Mouse (Mus musculus) stomach, embryonic 16.5 days (tissue): ENCODE measurements around the gene Gm10570. TPM values are rescaled to one million over a fixed set of nuclear protein-coding genes. Genes with fewer than 3 reads are reported as not detected.

Source experiments
- ATAC-seq: fragments of 200-750 bp; cut with Nextera tagmentation; 2 replicates; pipeline ENCODE4 v1.8.0; 2017; ENCODE audit warnings: moderate number of reproducible peaks, moderate TSS enrichment; ENCODE audit not compliant: insufficient read depth, low FRiP score
- H3K27ac ChIP-seq: fragments of 300-500 bp; sonication (generic); 2 replicates; pipeline ENCODE4 v1.5.1; 2014; ENCODE audit warnings: low read length
- H3K27me3 ChIP-seq: fragments of 300-500 bp; sonication (generic); 2 replicates; pipeline ENCODE4 v1.6.1; 2014; ENCODE audit warnings: low read length, control low read depth, mixed read lengths; ENCODE audit not compliant: control insufficient read depth, insufficient read depth
- H3K36me3 ChIP-seq: fragments of 300-500 bp; sonication (generic); 2 replicates; pipeline ENCODE4 v1.6.1; 2014; ENCODE audit warnings: low read length; ENCODE audit not compliant: control insufficient read depth, insufficient read depth
- H3K4me1 ChIP-seq: fragments of 300-500 bp; sonication (generic); 2 replicates; pipeline ENCODE4 v1.6.1; 2014; ENCODE audit warnings: low read length, control low read depth, mixed read lengths; ENCODE audit not compliant: control insufficient read depth, insufficient read depth
- H3K4me2 ChIP-seq: fragments of 300-500 bp; sonication (generic); 2 replicates; pipeline ENCODE4 v1.6.1; 2014; ENCODE audit warnings: low read depth, low read length, mixed read lengths
- H3K4me3 ChIP-seq: fragments of 300-500 bp; sonication (generic); replicated peaks from 2 replicates; pipeline ENCODE4 v1.5.1; 2014; ENCODE audit warnings: mild to moderate bottlenecking, low read length
- H3K9ac ChIP-seq: fragments of 300-500 bp; sonication (generic); 2 replicates; pipeline ENCODE4 v1.6.1; 2014; ENCODE audit warnings: low read length
- H3K9me3 ChIP-seq: fragments of 300-500 bp; sonication (generic); replicated peaks from 2 replicates; pipeline ENCODE4 v1.6.1; 2016; ENCODE audit warnings: low read length, control low read depth; ENCODE audit not compliant: control insufficient read depth
- WGBS: fragments of 180-500 bp; shearing (Covaris S2); extraction: QIAGEN DNeasy Blood & Tissue Kit; methylation state at CpG from one replicate; pipeline ENCODE4 v1.1.7; 2014; 5-methylcytosine and 5-hydroxymethylcytosine counted together
- polyA plus RNA-seq: library from polyadenylated mRNA; unstranded; fragments of >200 nt; fragmentation: Nextera tagmentation; extraction: Ambion mirVana; gene quantifications from 2 replicates; pipeline ENCODE4 v1.2.1, GENCODE M21; 2015

Gene Gm10570
- polyA plus RNA-seq, 1 experiment from 2014 or later, result not detected

DNA sequence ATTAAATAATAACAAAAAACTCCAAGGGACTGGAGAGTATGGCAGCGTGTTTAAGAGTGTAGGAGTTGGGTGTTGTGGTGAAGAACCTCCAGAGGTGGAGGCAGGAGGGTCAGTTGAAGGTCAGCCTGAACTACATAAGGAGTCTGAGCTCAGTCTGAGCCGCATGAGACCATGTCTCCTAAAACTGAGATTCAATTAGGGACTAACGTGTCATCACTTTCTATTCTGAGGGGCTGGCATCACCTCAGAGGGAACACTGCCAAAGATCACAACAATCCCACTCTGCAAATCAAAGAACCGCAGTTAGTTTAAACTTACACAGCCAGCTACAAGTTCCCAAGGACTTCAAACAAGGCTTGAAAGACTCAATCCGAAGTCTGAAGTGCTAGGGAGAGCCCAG, 15.1 kb upstream of the Gm10570 start:
- Histone ChIP-seq H3K27me3 (no peaks in the 10 kb centered on the region), H3K9me3 (no peaks in the 10 kb centered on the region), H3K4me1 (no peaks in the 10 kb centered on the region), H3K9ac (no peak overlapping the region), H3K36me3 (0 out of 2 replicates have a peak, but pooled peaks cover 12% of the 10 kb centered on the region), H3K27ac (no peak overlapping the region), H3K4me2 (no peak overlapping the region), H3K4me3 (no peak overlapping the region)
- WGBS, result 70% methylated on average over 5 of the region's 5 CpGs
- no peak for ATAC-seq

GRCm38 (mm10) chr4:130323165-130323564, 14.7 kb upstream of the Gm10570 start:
- no peak for ATAC-seq
- Histone ChIP-seq H3K36me3 (0 out of 2 replicates have a peak, but pooled peaks cover 12% of the 10 kb centered on the region), H3K4me1 (no peaks in the 10 kb centered on the region), H3K9ac (no peak overlapping the region), H3K27ac (no peak overlapping the region), H3K4me2 (no peak overlapping the region), H3K4me3 (no peak overlapping the region), H3K27me3 (no peaks in the 10 kb centered on the region), H3K9me3 (no peaks in the 10 kb centered on the region)
- 59% methylated on average over 1 of the region's 1 CpGs for WGBS

GRCm38 (mm10) chr4:130322567-130322966, 14.1 kb upstream of the Gm10570 start:
- no peak for ATAC-seq
- H3K36me3 ChIP-seq, result 0 out of 2 replicates have a peak, but pooled peaks cover 12% of the 10 kb centered on the region
- 75% methylated on average over 7 of the region's 7 CpGs for WGBS

DNA sequence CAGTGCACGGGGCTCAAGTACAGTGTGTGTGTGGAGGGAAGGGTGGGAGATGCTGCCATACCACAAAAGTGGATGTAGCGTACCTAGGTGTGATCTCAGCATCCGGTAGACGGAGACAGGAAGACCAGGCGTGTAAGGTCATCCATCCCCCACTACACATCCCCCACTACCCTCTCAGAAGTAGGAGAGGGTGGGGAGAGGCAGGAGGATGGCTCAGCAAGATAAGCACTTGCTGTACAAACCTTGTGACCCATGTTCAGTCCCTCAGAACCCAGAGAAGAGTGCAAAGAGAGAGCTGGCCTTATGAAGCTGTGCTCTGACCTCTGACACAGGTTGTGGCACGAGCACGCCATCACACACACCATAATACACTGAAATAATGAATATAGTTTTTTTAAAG, 13.2 kb upstream of the Gm10570 start:
- whole genome bisulfite sequencing, result 89% methylated on average over 7 of the region's 7 CpGs
- ATAC-seq, result no peak

More at GRCm38 (mm10) chr4:130322567-130322966, 14.1 kb upstream of the Gm10570 start:
- H3K27me3 ChIP-seq, result no peaks in the 10 kb centered on the region
- no peak overlapping the region for H3K9ac ChIP-seq
- no peak overlapping the region for H3K4me3 ChIP-seq
- no peaks in the 10 kb centered on the region for H3K9me3 ChIP-seq
- H3K27ac ChIP-seq, result no peak overlapping the region
- no peaks in the 10 kb centered on the region for H3K4me1 ChIP-seq
- no peak overlapping the region for H3K4me2 ChIP-seq

GRCm38 (mm10) chr4:130319564-130319963, 11.1 kb upstream of the Gm10570 start:
- peaks cover 7% of the 10 kb centered on the region; the same call in 1 of the 2 replicates for H3K4me1 ChIP-seq
- no peak overlapping the region for H3K9ac ChIP-seq
- no peak overlapping the region for H3K4me3 ChIP-seq
- no peak overlapping the region for H3K27ac ChIP-seq
- no peaks in the 10 kb centered on the region for H3K9me3 ChIP-seq
- no peak overlapping the region for H3K4me2 ChIP-seq
- no peak for ATAC-seq
- no peaks in the 10 kb centered on the region for H3K27me3 ChIP-seq
- H3K36me3 ChIP-seq, result 0 out of 2 replicates have a peak, but pooled peaks cover 5% of the 10 kb centered on the region
- WGBS, result 82% methylated on average over 7 of the region's 7 CpGs

More for the DNA sequence above, 13.2 kb upstream of the Gm10570 start:
- no peak overlapping the region for H3K4me3 ChIP-seq
- H3K9ac ChIP-seq, result no peak overlapping the region
- H3K4me2 ChIP-seq, result no peak overlapping the region
- H3K27ac ChIP-seq, result no peak overlapping the region
- 0 out of 2 replicates have a peak, but pooled peaks cover 12% of the 10 kb centered on the region for H3K36me3 ChIP-seq
- H3K9me3 ChIP-seq, result no peaks in the 10 kb centered on the region
- no peaks in the 10 kb centered on the region for H3K27me3 ChIP-seq
- peaks cover under 1% of the 10 kb centered on the region; the same call in 1 of the 2 replicates for H3K4me1 ChIP-seq

GRCm38 (mm10) chr4:130318122-130318521, 9.6 kb upstream of the Gm10570 start:
- no peak overlapping the region for H3K4me2 ChIP-seq
- H3K9me3 ChIP-seq, result no peaks in the 10 kb centered on the region
- WGBS, result 65% methylated on average over 3 of the region's 3 CpGs
- peaks cover 7% of the 10 kb centered on the region; the same call in 1 of the 2 replicates for H3K4me1 ChIP-seq
- H3K9ac ChIP-seq, result no peak overlapping the region
- H3K4me3 ChIP-seq, result no peak overlapping the region
- 0 out of 2 replicates have a peak, but pooled peaks cover 3% of the 10 kb centered on the region for H3K36me3 ChIP-seq
- no peak for ATAC-seq
- H3K27ac ChIP-seq, result no peak overlapping the region
- H3K27me3 ChIP-seq, result no peaks in the 10 kb centered on the region

DNA sequence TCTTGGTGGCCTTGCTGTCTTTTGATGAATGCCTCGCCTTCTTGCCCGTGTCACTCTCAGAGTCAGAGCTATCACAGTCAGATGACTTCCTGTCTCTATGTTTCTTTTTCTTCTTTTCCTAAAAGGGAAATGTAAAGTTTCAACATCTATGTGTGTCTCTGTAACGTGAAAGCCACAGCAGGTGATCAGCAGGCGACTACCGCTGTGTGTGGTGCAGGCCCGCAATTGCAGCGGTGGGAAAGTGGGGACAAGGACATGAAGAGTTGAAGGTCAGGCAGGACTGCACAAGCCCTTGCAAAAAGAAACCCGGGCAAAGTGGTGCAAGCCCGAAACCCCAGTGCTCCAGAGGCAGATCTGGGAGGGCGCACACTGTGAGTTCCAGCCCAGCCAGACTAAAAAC, 8.2 kb upstream of the Gm10570 start:
- no peak overlapping the region for H3K4me3 ChIP-seq
- H3K27ac ChIP-seq, result no peak overlapping the region
- no peaks in the 10 kb centered on the region for H3K36me3 ChIP-seq
- H3K9me3 ChIP-seq, result no peaks in the 10 kb centered on the region
- H3K4me1 ChIP-seq, result peaks cover 7% of the 10 kb centered on the region; the same call in 1 of the 2 replicates
- 81% methylated on average over 10 of the region's 10 CpGs for WGBS
- no peak overlapping the region for H3K9ac ChIP-seq
- H3K4me2 ChIP-seq, result no peak overlapping the region
- ATAC-seq, result no peak
- H3K27me3 ChIP-seq, result no peaks in the 10 kb centered on the region

DNA sequence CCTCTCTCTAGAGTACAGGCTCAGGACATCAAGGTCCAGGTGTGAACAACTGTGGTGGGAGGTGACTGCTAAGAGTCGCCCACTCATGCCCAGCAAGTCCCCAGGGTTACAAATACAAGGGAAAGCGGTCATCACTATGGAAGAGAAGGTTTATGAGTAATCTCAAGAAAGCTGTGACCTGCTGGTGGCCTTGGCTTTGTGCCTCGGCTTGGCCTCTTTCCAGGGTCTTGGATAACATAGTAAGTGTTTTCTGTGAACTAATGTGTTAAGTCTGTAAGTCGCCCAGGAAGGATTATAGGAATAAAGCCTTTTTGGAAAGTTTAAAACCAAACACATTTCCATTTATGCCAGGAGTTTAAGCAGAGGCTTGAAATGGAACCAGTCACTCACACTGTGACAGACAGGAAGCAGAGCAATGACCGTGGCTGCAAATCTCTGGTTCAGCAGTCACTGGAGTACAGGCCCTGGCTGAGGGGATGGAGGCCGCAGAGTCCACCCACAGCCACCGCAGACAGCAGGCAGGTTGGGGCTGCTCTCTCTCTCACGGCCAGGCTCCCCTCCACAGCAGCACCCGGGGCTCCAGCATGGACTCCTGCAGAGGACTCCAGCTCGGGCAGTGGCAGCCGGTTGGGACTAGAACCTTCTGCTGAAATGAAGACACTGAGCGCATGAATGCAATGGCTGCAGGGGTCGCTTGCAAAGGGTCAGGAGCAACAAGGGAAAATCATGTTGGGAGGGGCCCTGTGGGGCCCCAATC, 7.5 kb upstream of the Gm10570 start:
- Histone ChIP-seq H3K4me3 (no peak overlapping the region), H3K27ac (no peak overlapping the region), H3K9me3 (no peaks in the 10 kb centered on the region), H3K27me3 (no peaks in the 10 kb centered on the region), H3K4me1 (peaks cover 7% of the 10 kb centered on the region; the same call in 1 of the 2 replicates), H3K36me3 (no peaks in the 10 kb centered on the region), H3K9ac (no peak overlapping the region), H3K4me2 (no peak overlapping the region)
- 61% methylated on average over 13 of the region's 13 CpGs for WGBS
- no peak for ATAC-seq

- 87% methylated on average over 4 of the region's 4 CpGs for WGBS
- ATAC-seq, result no peak
Measured at GRCm38 (mm10) chr4:130313552-130313951, 5.1 kb upstream of the Gm10570 start.

More at GRCm38 (mm10) chr4:130313552-130313951, 5.1 kb upstream of the Gm10570 start:
- Histone ChIP-seq H3K27me3 (peaks cover 17% of the 10 kb centered on the region), H3K36me3 (no peaks in the 10 kb centered on the region), H3K9me3 (no peaks in the 10 kb centered on the region), H3K4me2 (no peak overlapping the region), H3K27ac (no peak overlapping the region), H3K4me3 (no peak overlapping the region), H3K4me1 (peaks cover 11% of the 10 kb centered on the region), H3K9ac (no peak overlapping the region)
